Mouse (Mus musculus): ENCODE measurements around the gene Rgs12.

- no peak for TF ChIP-seq CTCF (IDR thresholded peaks at IDR 0.05; ENCODE audit: extremely low read depth, insufficient read length, insufficient replicate concordance, low read depth, low read length)
- no peak for TF ChIP-seq POLR2A (IDR thresholded peaks at IDR 0.05; ENCODE audit: low read depth, low read length)
Observed at GRCm38 (mm10) chr5:34965531-34965930, 16.3 kb downstream of the Rgs12 start.
